Mouse (Mus musculus) liver, embryonic 13.5 days (tissue): ENCODE results near the gene Spr. TPM values are rescaled to one million over a fixed set of nuclear protein-coding genes. Genes with fewer than 3 reads are reported as not detected.
"Not testable (repeated sequence)": the region's sequence is repeated elsewhere in the genome, so short reads cannot be mapped to it uniquely, and the experiment has no call there.

Source experiments
- ATAC-seq: fragments of 200-750 bp; cut with Nextera tagmentation; 2 replicates; pipeline ENCODE4 v1.8.0; 2017; ENCODE audit warnings: low read depth, mild to moderate bottlenecking, moderate number of reproducible peaks, moderate library complexity
- DNase-seq: peaks from one replicate; pipeline ENCODE4 v3.0.0; 2022
- H3K27ac ChIP-seq: fragments of 300-500 bp; sonication (generic); 2 replicates; pipeline ENCODE4 v1.5.1; 2015; ENCODE audit warnings: moderate library complexity, mild to moderate bottlenecking, inconsistent platforms
- H3K27me3 ChIP-seq: fragments of 300-500 bp; sonication (generic); 2 replicates; pipeline ENCODE4 v1.6.1; 2015; ENCODE audit warnings: mild to moderate bottlenecking, inconsistent platforms
- H3K36me3 ChIP-seq: fragments of 300-500 bp; sonication (generic); 2 replicates; pipeline ENCODE4 v1.6.1; 2015; ENCODE audit warnings: mild to moderate bottlenecking, inconsistent platforms
- H3K4me1 ChIP-seq: fragments of 300-500 bp; sonication (generic); replicated peaks from 2 replicates; pipeline ENCODE4 v1.6.1; 2015; ENCODE audit warnings: inconsistent platforms
- H3K4me2 ChIP-seq: fragments of 300-500 bp; sonication (generic); 2 replicates; pipeline ENCODE4 v1.6.1; 2015; ENCODE audit warnings: inconsistent platforms, mild to moderate bottlenecking, moderate library complexity
- H3K4me3 ChIP-seq: fragments of 300-500 bp; sonication (generic); replicated peaks from 2 replicates; pipeline ENCODE4 v1.5.1; 2015; ENCODE audit warnings: mild to moderate bottlenecking, inconsistent platforms
- H3K9ac ChIP-seq: fragments of 300-500 bp; sonication (generic); 2 replicates; pipeline ENCODE4 v1.6.1; 2015; ENCODE audit warnings: mild to moderate bottlenecking, inconsistent platforms
- H3K9me3 ChIP-seq: fragments of 300-500 bp; sonication (generic); replicated peaks from 2 replicates; pipeline ENCODE4 v1.6.1; 2016; ENCODE audit warnings: inconsistent platforms
- WGBS: fragments of 180-500 bp; shearing (Covaris S2); methylation state at CpG from one replicate; pipeline ENCODE4 v1.1.7; 2015; ENCODE audit not compliant: insufficient replicate concordance; 5-methylcytosine and 5-hydroxymethylcytosine counted together
- polyA plus RNA-seq: library from polyadenylated mRNA; unstranded; fragments of >200 nt; fragmentation: Nextera tagmentation; extraction: Ambion mirVana; gene quantifications from 2 replicates; pipeline ENCODE4 v1.2.1, GENCODE M21; 2015

The Spr gene
- polyA plus RNA-seq, 1 experiment from 2014 or later = 29.5 TPM

DNA sequence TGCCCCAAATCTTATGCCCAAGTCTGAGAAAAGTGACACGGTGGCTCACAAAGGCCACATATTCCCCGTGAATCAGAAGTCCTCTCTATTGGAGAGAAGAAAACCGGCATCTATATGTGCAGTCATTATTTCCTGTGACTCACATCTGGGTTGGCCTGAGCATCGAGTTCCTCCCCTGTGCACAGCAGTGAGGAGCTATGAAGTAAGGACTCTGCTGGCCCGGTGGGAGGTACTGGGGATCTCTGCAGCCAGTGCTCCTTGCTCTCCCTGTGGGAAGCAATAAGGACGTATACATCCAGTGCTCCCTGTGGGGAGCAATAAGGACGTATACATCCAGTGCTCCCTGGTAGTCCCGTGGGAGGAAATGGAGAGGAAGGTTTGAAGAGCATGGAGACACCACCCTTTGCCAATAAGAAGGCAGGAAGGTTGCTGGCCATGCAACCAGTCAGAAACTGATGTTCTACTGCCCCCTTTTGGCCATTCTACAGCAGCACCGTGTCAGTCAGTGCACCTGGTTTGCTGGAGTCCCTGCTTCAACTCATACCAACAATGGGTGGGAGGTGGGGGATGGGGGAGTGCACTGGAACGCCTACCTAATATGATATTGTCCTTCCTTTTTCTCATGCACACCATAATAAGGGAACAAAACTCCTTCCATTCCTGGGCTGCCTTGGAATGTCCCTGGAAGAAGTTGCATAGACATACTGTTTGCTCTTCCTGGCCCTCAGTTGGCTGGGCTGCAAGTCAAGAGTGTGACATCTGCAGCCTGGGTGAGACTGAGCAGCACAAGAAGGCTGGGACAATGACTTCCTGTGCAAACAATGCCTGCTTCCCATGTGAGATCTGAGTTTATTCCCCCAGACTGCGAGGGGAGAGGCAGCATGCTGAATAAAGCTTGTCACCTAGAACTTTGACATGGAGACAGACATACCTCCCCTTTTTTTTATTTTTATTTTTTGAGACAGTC lies 19.7 kb downstream of the Spr start:
- H3K27ac ChIP-seq, H3K4me1 ChIP-seq, H3K9ac ChIP-seq, H3K4me2 ChIP-seq, H3K4me3 ChIP-seq, H3K36me3 ChIP-seq, DNase-seq, ATAC-seq, H3K9me3 ChIP-seq, H3K27me3 ChIP-seq: not testable (repeated sequence)
- WGBS = 26% methylated on average over 11 of the region's 11 CpGs

DNA sequence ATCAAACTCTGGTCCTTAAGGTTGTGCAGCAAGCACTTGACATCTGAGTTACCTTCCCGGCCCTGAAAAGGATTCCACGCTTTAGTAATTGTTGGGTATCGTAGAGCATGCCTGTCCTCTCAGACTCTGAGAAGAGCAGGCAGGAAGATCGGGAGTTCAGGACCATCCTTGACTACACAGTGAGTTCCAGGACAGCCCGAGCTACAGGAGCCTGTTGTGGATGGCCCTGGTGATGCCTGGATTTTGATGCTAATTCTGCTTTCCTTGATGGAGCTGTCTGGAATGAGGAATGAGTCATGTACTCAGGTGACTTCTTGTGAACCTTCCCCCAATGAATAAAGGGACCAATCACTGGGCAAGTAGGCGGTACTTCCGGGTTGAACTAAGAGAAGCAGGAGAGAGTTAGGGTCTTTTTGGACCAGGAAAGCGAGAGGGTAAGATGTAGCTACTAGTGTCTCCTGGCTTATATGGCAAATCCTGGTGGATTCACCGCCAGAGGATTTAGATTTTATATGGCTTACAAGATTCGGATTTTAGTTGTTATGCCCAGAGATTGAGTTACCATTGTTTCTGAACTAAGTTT lies 32.4 kb downstream of the Spr start:
- H3K9ac ChIP-seq = no peak overlapping the region
- DNase-seq (no peak), ATAC-seq (no peak)

DNA sequence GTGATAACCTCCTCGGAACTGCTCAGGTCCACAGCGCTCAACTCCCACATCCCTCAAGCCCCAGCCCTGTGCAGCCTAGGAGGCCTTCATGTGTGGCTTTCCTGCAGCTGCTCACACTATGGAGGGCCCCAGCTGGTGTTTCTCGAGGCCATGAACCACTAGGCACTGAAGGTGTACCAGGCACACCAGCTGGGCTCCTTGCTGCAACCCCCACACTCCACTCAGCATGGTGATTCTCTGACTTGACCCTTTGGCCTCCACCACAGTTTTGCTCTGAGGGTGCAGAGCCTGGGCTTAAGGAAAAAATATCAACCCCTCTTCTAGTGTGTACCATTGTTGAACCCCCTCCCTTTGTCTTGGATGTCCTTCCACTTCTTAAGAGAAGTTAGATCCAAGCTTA lies 34.2 kb downstream of the Spr start:
- no peak overlapping the region for H3K4me2 ChIP-seq
- no peaks in the 10 kb centered on the region for H3K4me1 ChIP-seq
- no peaks in the 10 kb centered on the region for H3K27me3 ChIP-seq
- H3K9me3 ChIP-seq = no peaks in the 10 kb centered on the region
- no peak overlapping the region for H3K4me3 ChIP-seq
- H3K27ac ChIP-seq = no peak overlapping the region
- DNase-seq = no peak
- WGBS = 73% methylated on average over 3 of the region's 3 CpGs
- no peaks in the 10 kb centered on the region for H3K36me3 ChIP-seq
- H3K9ac ChIP-seq = no peak overlapping the region
- ATAC-seq = no peak

More for the DNA sequence above, 32.4 kb downstream of the Spr start:
- H3K4me1 ChIP-seq = no peaks in the 10 kb centered on the region
- no peaks in the 10 kb centered on the region for H3K9me3 ChIP-seq
- H3K4me2 ChIP-seq = no peak overlapping the region
- 66% methylated on average over 10 of the region's 10 CpGs for WGBS
- H3K27ac ChIP-seq = no peak overlapping the region
- H3K36me3 ChIP-seq = no peaks in the 10 kb centered on the region
- H3K4me3 ChIP-seq = no peak overlapping the region
- H3K27me3 ChIP-seq = no peaks in the 10 kb centered on the region

GRCm38 (mm10) chr6:85096441-85096840 lies 41.1 kb downstream of the Spr start:
- 59% methylated on average over 2 of the region's 2 CpGs for WGBS
- H3K4me3 ChIP-seq = no peak overlapping the region
- ATAC-seq = no peak
- no peak overlapping the region for H3K4me2 ChIP-seq
- H3K27ac ChIP-seq = no peak overlapping the region
- no peaks in the 10 kb centered on the region for H3K4me1 ChIP-seq
- no peak overlapping the region for H3K9ac ChIP-seq
- H3K36me3 ChIP-seq = no peaks in the 10 kb centered on the region
- H3K9me3 ChIP-seq = no peaks in the 10 kb centered on the region
- no peaks in the 10 kb centered on the region for H3K27me3 ChIP-seq
- DNase-seq = no peak

- ATAC-seq (no peak), DNase-seq (no peak)
- Histone ChIP-seq H3K27me3 (no peaks in the 10 kb centered on the region), H3K9me3 (no peaks in the 10 kb centered on the region), H3K4me3 (no peak overlapping the region), H3K4me1 (no peaks in the 10 kb centered on the region), H3K4me2 (no peak overlapping the region), H3K27ac (no peak overlapping the region), H3K9ac (no peak overlapping the region), H3K36me3 (no peaks in the 10 kb centered on the region)
- 59% methylated on average over 4 of the region's 4 CpGs for WGBS
These were observed 50.1 kb downstream of the Spr start for GRCm38 (mm10) chr6:85087425-85087824.

- H3K4me3 ChIP-seq = no peak overlapping the region
- H3K27me3 ChIP-seq = no peaks in the 10 kb centered on the region
- no peaks in the 10 kb centered on the region for H3K4me1 ChIP-seq
- no peak overlapping the region for H3K27ac ChIP-seq
- no peak overlapping the region for H3K9ac ChIP-seq
- 42% methylated on average over 3 of the region's 3 CpGs for WGBS
- H3K36me3 ChIP-seq = no peaks in the 10 kb centered on the region
- ATAC-seq (no peak), DNase-seq (no peak)
- H3K9me3 ChIP-seq = no peaks in the 10 kb centered on the region
- H3K4me2 ChIP-seq = no peak overlapping the region
These were observed 50.9 kb downstream of the Spr start for GRCm38 (mm10) chr6:85086645-85087044.

Other genes with a start within 250 kb of the Spr start
- 3.0 and 3.8 TPM in 2 replicates for gene Exoc6b, start 68.3 kb downstream of the Spr start, polyA plus RNA-seq
- gene Emx1, start 49.7 kb upstream of the Spr start, polyA plus RNA-seq = 0.08 TPM in 1 of 2 replicates, not detected in the other
- 1.9 and 2.1 TPM in 2 replicates for gene Sfxn5, start 195.7 kb upstream of the Spr start, polyA plus RNA-seq
- 0.61 and 0.71 TPM in 2 replicates for gene Rab11fip5, start 236.9 kb upstream of the Spr start, polyA plus RNA-seq